Mouse (Mus musculus) liver, embryonic 15.5 days (tissue): ENCODE results near the gene Ctcf. TPM values are rescaled to one million over a fixed set of nuclear protein-coding genes. Genes with fewer than 3 reads are reported as not detected.

Experiments
- ATAC-seq: fragments of 200-750 bp; cut with Nextera tagmentation; 2 replicates; pipeline ENCODE4 v1.8.0; 2017; ENCODE audit warnings: moderate number of reproducible peaks, mild to moderate bottlenecking, moderate library complexity; ENCODE audit not compliant: insufficient read depth
- H3K27ac ChIP-seq: fragments of 300-500 bp; sonication (generic); replicated peaks from 2 replicates; pipeline ENCODE4 v1.5.1; 2015; ENCODE audit warnings: mild to moderate bottlenecking, inconsistent platforms
- H3K27me3 ChIP-seq: fragments of 300-500 bp; sonication (generic); 2 replicates; pipeline ENCODE4 v1.6.1; 2015; ENCODE audit warnings: mild to moderate bottlenecking, inconsistent platforms
- H3K36me3 ChIP-seq: fragments of 300-500 bp; sonication (generic); replicated peaks from 2 replicates; pipeline ENCODE4 v1.6.1; 2015; ENCODE audit warnings: moderate library complexity, mild to moderate bottlenecking, inconsistent platforms
- H3K4me1 ChIP-seq: fragments of 300-500 bp; sonication (generic); replicated peaks from 2 replicates; pipeline ENCODE4 v1.6.1; 2015; ENCODE audit warnings: inconsistent platforms
- H3K4me2 ChIP-seq: fragments of 300-500 bp; sonication (generic); 2 replicates; pipeline ENCODE4 v1.6.1; 2015; ENCODE audit warnings: moderate library complexity, mild to moderate bottlenecking, inconsistent platforms
- H3K4me3 ChIP-seq: fragments of 300-500 bp; sonication (generic); replicated peaks from 2 replicates; pipeline ENCODE4 v1.5.1; 2015; ENCODE audit warnings: mild to moderate bottlenecking, inconsistent platforms
- H3K9ac ChIP-seq: fragments of 300-500 bp; sonication (generic); 2 replicates; pipeline ENCODE4 v1.6.1; 2015; ENCODE audit warnings: moderate library complexity, mild to moderate bottlenecking, inconsistent platforms
- H3K9me3 ChIP-seq: fragments of 300-500 bp; sonication (generic); replicated peaks from 2 replicates; pipeline ENCODE4 v1.6.1; 2016; ENCODE audit warnings: inconsistent platforms
- WGBS: fragments of 180-500 bp; shearing (Covaris S2); methylation state at CpG from one replicate; pipeline ENCODE4 v1.1.7; 2015; ENCODE audit warnings: mixed read lengths; ENCODE audit not compliant: insufficient replicate concordance; 5-methylcytosine and 5-hydroxymethylcytosine counted together
- polyA plus RNA-seq: library from polyadenylated mRNA; unstranded; fragments of >200 nt; fragmentation: Nextera tagmentation; extraction: Ambion mirVana; gene quantifications from 2 replicates; pipeline ENCODE4 v1.2.1, GENCODE M21; 2015

The Ctcf gene
- polyA plus RNA-seq, 1 experiment from 2014 or later = 62.0 TPM

DNA sequence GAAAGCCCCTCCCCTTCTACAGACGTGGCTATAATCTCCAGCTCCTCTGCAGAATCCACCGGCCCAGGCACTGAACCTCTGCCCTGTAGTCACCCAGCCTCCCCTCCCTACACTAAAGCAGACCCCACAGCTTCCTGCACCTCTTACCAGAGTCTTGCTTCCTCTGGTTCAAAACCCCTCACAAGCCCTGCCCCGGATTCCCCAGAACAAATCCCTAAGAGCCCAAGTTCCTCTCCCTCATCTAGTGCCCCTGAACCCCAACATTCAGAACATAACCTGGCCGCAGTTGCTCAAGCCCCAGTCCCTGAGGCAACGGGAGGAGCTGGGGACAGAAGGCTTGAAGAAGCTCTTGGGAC lies 18.1 kb upstream of the Ctcf start:
- WGBS = 81% methylated on average over 5 of the region's 5 CpGs
- peaks cover 22% of the 10 kb centered on the region for H3K4me1 ChIP-seq
- no peak overlapping the region for H3K4me3 ChIP-seq
- H3K27ac ChIP-seq = no peak overlapping the region
- peaks cover 67% of the 10 kb centered on the region for H3K36me3 ChIP-seq
- H3K4me2 ChIP-seq = no peak overlapping the region
- no peak for ATAC-seq
- no peak overlapping the region for H3K9ac ChIP-seq
- H3K9me3 ChIP-seq = no peaks in the 10 kb centered on the region
- peaks cover 11% of the 10 kb centered on the region for H3K27me3 ChIP-seq

DNA sequence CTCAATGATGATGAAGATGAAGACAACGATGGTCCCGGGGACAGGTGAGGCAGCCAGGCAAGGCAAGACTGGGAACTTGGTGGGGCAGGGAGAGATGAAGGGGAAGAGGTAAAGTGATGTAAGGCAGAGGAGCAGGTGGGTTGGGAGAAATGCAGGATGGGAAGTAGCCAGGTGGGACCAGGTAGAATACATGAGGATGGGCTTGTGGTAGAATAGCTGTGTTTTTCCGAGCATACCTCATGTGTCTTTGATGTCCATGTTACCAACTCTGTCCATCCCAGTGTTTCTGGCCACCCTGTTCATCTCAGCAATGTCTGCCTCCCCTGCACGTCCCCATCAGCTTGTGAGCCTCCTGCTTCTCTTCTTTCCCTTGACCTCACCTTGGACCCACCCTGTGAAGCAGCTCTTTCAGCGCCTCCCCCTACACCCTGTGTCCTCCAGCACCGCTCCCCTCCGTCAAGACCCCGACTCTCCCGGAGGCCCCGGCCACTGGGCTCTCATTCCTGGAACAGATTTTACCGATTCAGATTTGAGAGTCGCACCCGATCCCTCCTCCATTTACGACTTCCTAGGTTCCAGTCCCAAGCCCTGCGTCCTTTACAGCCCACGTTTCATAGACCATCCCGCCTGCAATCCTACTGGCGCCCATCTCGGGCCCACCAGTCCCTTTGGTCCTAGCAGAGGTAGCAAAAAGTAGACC lies 17.3 kb upstream of the Ctcf start:
- H3K4me3 ChIP-seq = no peak overlapping the region
- H3K36me3 ChIP-seq = peaks cover 67% of the 10 kb centered on the region
- H3K9me3 ChIP-seq = no peaks in the 10 kb centered on the region
- 82% methylated on average over 19 of the region's 19 CpGs for whole genome bisulfite sequencing
- H3K27ac ChIP-seq = no peak overlapping the region
- no peak for ATAC-seq
- peaks cover 5% of the 10 kb centered on the region for H3K27me3 ChIP-seq
- no peak overlapping the region for H3K9ac ChIP-seq
- H3K4me2 ChIP-seq = no peak overlapping the region
- H3K4me1 ChIP-seq = peaks cover 17% of the 10 kb centered on the region

GRCm38 (mm10) chr8:105620211-105620610 lies 16.2 kb upstream of the Ctcf start:
- Histone ChIP-seq H3K36me3 (peaks cover 65% of the 10 kb centered on the region), H3K4me3 (no peak overlapping the region), H3K9ac (no peak overlapping the region), H3K27ac (no peak overlapping the region), H3K4me2 (no peak overlapping the region), H3K27me3 (no peaks in the 10 kb centered on the region), H3K4me1 (peaks cover 14% of the 10 kb centered on the region), H3K9me3 (no peaks in the 10 kb centered on the region)
- no peak for ATAC-seq
- 79% methylated on average over 19 of the region's 19 CpGs for WGBS

GRCm38 (mm10) chr8:105620946-105621720 lies 15.2 kb upstream of the Ctcf start:
- Histone ChIP-seq H3K4me1 (peaks cover 14% of the 10 kb centered on the region), H3K4me2 (no peak overlapping the region), H3K27me3 (no peaks in the 10 kb centered on the region), H3K4me3 (no peak overlapping the region), H3K9ac (no peak overlapping the region), H3K27ac (no peak overlapping the region), H3K36me3 (peaks cover 56% of the 10 kb centered on the region), H3K9me3 (no peaks in the 10 kb centered on the region)
- 79% methylated on average over 21 of the region's 21 CpGs for WGBS
- ATAC-seq = no peak

GRCm38 (mm10) chr8:105621841-105622240 lies 14.5 kb upstream of the Ctcf start:
- H3K27ac ChIP-seq = no peak overlapping the region
- no peak overlapping the region for H3K9ac ChIP-seq
- no peaks in the 10 kb centered on the region for H3K9me3 ChIP-seq
- 76% methylated on average over 4 of the region's 4 CpGs for whole genome bisulfite sequencing
- H3K36me3 ChIP-seq = peaks cover 50% of the 10 kb centered on the region
- H3K27me3 ChIP-seq = no peaks in the 10 kb centered on the region
- peaks cover 14% of the 10 kb centered on the region for H3K4me1 ChIP-seq
- no peak overlapping the region for H3K4me2 ChIP-seq
- ATAC-seq = 0 out of 2 replicates have a peak, but pooled peaks have one; percentile 1
- H3K4me3 ChIP-seq = no peak overlapping the region

DNA sequence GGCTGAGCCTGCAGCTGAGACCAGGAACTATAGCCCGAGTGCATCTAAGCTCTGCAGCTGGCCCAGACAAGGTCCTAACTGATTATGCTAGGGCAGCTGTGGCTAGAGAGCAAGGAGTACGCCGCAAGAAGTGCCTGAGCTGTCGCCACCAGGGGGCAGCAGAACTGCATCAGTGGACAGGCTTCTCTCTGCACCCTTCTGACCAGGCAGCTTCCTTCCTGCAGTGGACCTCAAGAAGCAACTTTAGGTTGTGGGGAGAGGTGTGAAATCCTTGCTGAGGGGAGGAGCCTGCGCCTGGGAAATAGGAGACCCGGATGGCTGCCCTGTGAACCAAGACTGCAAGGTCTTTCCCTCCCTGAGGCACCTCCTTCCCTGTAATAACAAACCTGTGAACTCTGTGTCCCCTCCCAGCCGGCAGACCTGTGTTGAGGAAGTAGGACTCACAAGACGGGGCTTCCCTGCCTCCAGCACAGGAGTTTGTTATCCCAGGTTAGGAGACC lies 13.9 kb upstream of the Ctcf start:
- H3K4me3 ChIP-seq = no peak overlapping the region
- no peak overlapping the region for H3K9ac ChIP-seq
- 7% methylated on average over 8 of the region's 8 CpGs for WGBS
- H3K27me3 ChIP-seq = no peaks in the 10 kb centered on the region
- no peaks in the 10 kb centered on the region for H3K9me3 ChIP-seq
- H3K36me3 ChIP-seq = peaks cover 44% of the 10 kb centered on the region
- H3K4me2 ChIP-seq = no peak overlapping the region
- H3K4me1 ChIP-seq = peaks cover 14% of the 10 kb centered on the region
- H3K27ac ChIP-seq = peak overlapping the region; percentile 52
- peak; percentile 82 for ATAC-seq

DNA sequence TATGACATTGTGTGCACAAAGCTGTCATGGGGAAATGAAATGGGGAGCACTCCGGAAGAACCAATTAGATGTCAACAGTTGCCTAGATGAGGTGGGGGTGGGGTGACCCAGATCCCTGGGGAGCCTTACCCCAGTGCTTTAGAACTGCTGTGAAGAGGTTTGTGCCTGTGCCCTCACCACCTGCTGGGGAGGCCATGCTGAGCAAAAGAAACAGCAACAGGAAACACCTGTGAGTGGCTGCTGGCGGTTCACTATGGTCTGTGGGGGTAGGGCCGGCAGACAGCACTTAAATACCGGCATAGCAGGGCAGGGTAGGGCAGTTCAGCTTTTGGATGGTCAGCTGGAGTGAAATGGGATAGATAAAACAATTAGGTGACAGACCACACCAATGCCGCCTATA lies 13.2 kb upstream of the Ctcf start:
- H3K36me3 ChIP-seq = peaks cover 37% of the 10 kb centered on the region
- H3K27ac ChIP-seq = no peak overlapping the region
- no peak overlapping the region for H3K4me3 ChIP-seq
- H3K4me2 ChIP-seq = no peak overlapping the region
- H3K4me1 ChIP-seq = peaks cover 14% of the 10 kb centered on the region
- H3K27me3 ChIP-seq = no peaks in the 10 kb centered on the region
- no peak for ATAC-seq
- H3K9ac ChIP-seq = no peak overlapping the region
- WGBS = 26% methylated on average over 5 of the region's 5 CpGs
- no peaks in the 10 kb centered on the region for H3K9me3 ChIP-seq

- Histone ChIP-seq H3K36me3 (peaks cover 31% of the 10 kb centered on the region), H3K9me3 (no peaks in the 10 kb centered on the region), H3K4me2 (no peak overlapping the region), H3K27ac (no peak overlapping the region), H3K4me1 (peaks cover 14% of the 10 kb centered on the region), H3K4me3 (no peak overlapping the region), H3K27me3 (no peaks in the 10 kb centered on the region), H3K9ac (no peak overlapping the region)
- ATAC-seq = no peak
- WGBS = 60% methylated on average over 7 of the region's 7 CpGs
Measured at GRCm38 (mm10) chr8:105623679-105624245, 12.6 kb upstream of the Ctcf start.

- H3K4me3 ChIP-seq = no peak overlapping the region
- H3K27ac ChIP-seq = no peak overlapping the region
- peaks cover 14% of the 10 kb centered on the region for H3K4me1 ChIP-seq
- 52% methylated on average over 3 of the region's 3 CpGs for WGBS
- no peak overlapping the region for H3K4me2 ChIP-seq
- peaks cover 24% of the 10 kb centered on the region for H3K36me3 ChIP-seq
- no peak for ATAC-seq
- no peaks in the 10 kb centered on the region for H3K27me3 ChIP-seq
- H3K9ac ChIP-seq = no peak overlapping the region
- no peaks in the 10 kb centered on the region for H3K9me3 ChIP-seq
Measured at GRCm38 (mm10) chr8:105624401-105624800, 12.0 kb upstream of the Ctcf start.

DNA sequence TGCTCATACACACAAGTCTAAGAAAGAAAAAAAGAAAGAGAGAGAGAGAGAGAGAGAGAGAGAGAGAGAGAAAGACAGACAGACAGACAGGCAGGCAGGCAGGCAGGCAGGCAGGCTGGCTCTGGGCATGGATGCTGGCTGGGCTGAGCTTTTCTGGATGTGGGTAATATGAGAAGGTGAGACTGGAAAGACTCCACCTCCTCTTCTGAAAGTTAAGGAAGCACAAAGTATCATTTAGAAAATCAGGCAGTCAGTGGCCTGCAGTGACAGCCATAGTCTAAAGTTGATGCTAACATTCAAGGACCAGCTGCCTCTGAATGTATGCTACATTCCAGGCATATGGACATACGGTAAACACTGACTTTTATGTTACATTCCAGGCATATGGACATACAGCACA lies 11.5 kb upstream of the Ctcf start:
- Histone ChIP-seq H3K27me3 (no peaks in the 10 kb centered on the region), H3K27ac (no peak overlapping the region), H3K4me2 (no peak overlapping the region), H3K36me3 (peaks cover 20% of the 10 kb centered on the region), H3K4me1 (peaks cover 14% of the 10 kb centered on the region), H3K9ac (no peak overlapping the region), H3K4me3 (no peak overlapping the region), H3K9me3 (no peaks in the 10 kb centered on the region)
- no peak for ATAC-seq
- 82% methylated on average over 1 of the region's 1 CpGs for WGBS

GRCm38 (mm10) chr8:105626086-105626485 lies 10.3 kb upstream of the Ctcf start:
- peaks cover 8% of the 10 kb centered on the region; the same call in 1 of the 2 replicates for H3K36me3 ChIP-seq
- peaks cover 14% of the 10 kb centered on the region for H3K4me1 ChIP-seq
- ATAC-seq = no peak
- H3K9me3 ChIP-seq = no peaks in the 10 kb centered on the region
- H3K4me3 ChIP-seq = no peak overlapping the region
- H3K9ac ChIP-seq = no peak overlapping the region
- no peak overlapping the region for H3K4me2 ChIP-seq
- 72% methylated on average over 1 of the region's 1 CpGs for WGBS
- H3K27ac ChIP-seq = no peak overlapping the region
- H3K27me3 ChIP-seq = no peaks in the 10 kb centered on the region
